Mouse (Mus musculus) heart, embryonic 13.5 days (tissue): Measurements from ENCODE around the gene Gm12216. TPM values are rescaled to one million over a fixed set of nuclear protein-coding genes. Genes with fewer than 3 reads are reported as not detected.
"Not testable (repeated sequence)": the region's sequence is repeated elsewhere in the genome, so short reads cannot be mapped to it uniquely, and the experiment has no call there.

Experiments used
- ATAC-seq: fragments of 200-750 bp; cut with Nextera tagmentation; 2 replicates; pipeline ENCODE4 v1.8.0; 2017; ENCODE audit warnings: moderate TSS enrichment; ENCODE audit not compliant: insufficient number of reproducible peaks, low FRiP score, low TSS enrichment; ENCODE audit errors: extremely low read depth
- H3K27ac ChIP-seq: fragments of 300-500 bp; sonication (generic); replicated peaks from 2 replicates; pipeline ENCODE4 v1.5.1; 2015; ENCODE audit warnings: moderate library complexity, mild to moderate bottlenecking, inconsistent platforms
- H3K27me3 ChIP-seq: fragments of 300-500 bp; sonication (generic); replicated peaks from 2 replicates; pipeline ENCODE4 v1.6.1; 2015; ENCODE audit warnings: mild to moderate bottlenecking, inconsistent platforms
- H3K36me3 ChIP-seq: fragments of 300-500 bp; sonication (generic); 2 replicates; pipeline ENCODE4 v1.6.1; 2015; ENCODE audit warnings: mild to moderate bottlenecking, inconsistent platforms
- H3K4me1 ChIP-seq: fragments of 300-500 bp; sonication (generic); 2 replicates; pipeline ENCODE4 v1.6.1; 2015; ENCODE audit warnings: inconsistent platforms
- H3K4me2 ChIP-seq: fragments of 300-500 bp; sonication (generic); 2 replicates; pipeline ENCODE4 v1.6.1; 2015; ENCODE audit warnings: inconsistent platforms, mild to moderate bottlenecking, moderate library complexity
- H3K4me3 ChIP-seq: fragments of 300-500 bp; sonication (generic); 2 replicates; pipeline ENCODE4 v1.5.1; 2015; ENCODE audit warnings: moderate library complexity, mild to moderate bottlenecking, inconsistent platforms
- H3K9ac ChIP-seq: fragments of 300-500 bp; sonication (generic); 2 replicates; pipeline ENCODE4 v1.6.1; 2015; ENCODE audit warnings: inconsistent platforms, mild to moderate bottlenecking, moderate library complexity
- H3K9me3 ChIP-seq: fragments of 300-500 bp; sonication (generic); 2 replicates; pipeline ENCODE4 v1.6.1; 2016; ENCODE audit warnings: inconsistent platforms
- WGBS: fragments of 180-500 bp; shearing (Covaris S2); methylation state at CpG from one replicate; pipeline ENCODE4 v1.1.7; 2015; ENCODE audit warnings: mixed read lengths; 5-methylcytosine and 5-hydroxymethylcytosine counted together
- polyA plus RNA-seq: library from polyadenylated mRNA; unstranded; fragments of >200 nt; fragmentation: Nextera tagmentation; extraction: Ambion mirVana; gene quantifications from 2 replicates; pipeline ENCODE4 v1.2.1, GENCODE M21; 2015

Gene Gm12216
- polyA plus RNA-seq, result 0.22 and 0.25 TPM in 2 replicates

GRCm38 (mm10) chr11:53858761-53859580 lies at the start of gene Gm12216:
TSS of gene Gm12216 (minus strand) at chr11:53859256.
- H3K4me1 ChIP-seq, H3K27me3 ChIP-seq, H3K9me3 ChIP-seq, H3K36me3 ChIP-seq, ATAC-seq, H3K27ac ChIP-seq: not testable (repeated sequence)
- peak within 1 kb of the TSS; percentile 74 for H3K4me2 ChIP-seq
- H3K4me3 ChIP-seq, result peak within 1 kb of the TSS; percentile 63
- 11% methylated on average over 46 of the region's 50 CpGs for WGBS
- H3K9ac ChIP-seq, result peak within 1 kb of the TSS; percentile 75

- Histone ChIP-seq H3K9me3 (no peaks in the 10 kb centered on the region), H3K36me3 (no peaks in the 10 kb centered on the region), H3K9ac (no peak overlapping the region), H3K4me2 (no peak overlapping the region), H3K4me1 (peaks cover 10% of the 10 kb centered on the region), H3K27ac (no peak overlapping the region), H3K4me3 (no peak overlapping the region), H3K27me3 (no peaks in the 10 kb centered on the region)
- WGBS, result 79% methylated on average over 8 of the region's 8 CpGs
- ATAC-seq, result no peak
Measured at GRCm38 (mm10) chr11:53908686-53909085, 49.6 kb upstream of the Gm12216 start.

GRCm38 (mm10) chr11:53904534-53904925 lies 45.5 kb upstream of the Gm12216 start:
- Histone ChIP-seq H3K27ac (no peak overlapping the region), H3K9me3 (no peaks in the 10 kb centered on the region), H3K36me3 (no peaks in the 10 kb centered on the region), H3K4me3 (no peak overlapping the region), H3K4me2 (no peak overlapping the region), H3K9ac (no peak overlapping the region), H3K4me1 (peaks cover 15% of the 10 kb centered on the region), H3K27me3 (no peaks in the 10 kb centered on the region)
- WGBS, result 76% methylated on average over 9 of the region's 9 CpGs
- ATAC-seq, result no peak

- Histone ChIP-seq H3K36me3 (no peaks in the 10 kb centered on the region), H3K4me2 (no peak overlapping the region), H3K9ac (no peak overlapping the region), H3K27ac (no peak overlapping the region), H3K4me1 (peaks cover 15% of the 10 kb centered on the region), H3K27me3 (no peaks in the 10 kb centered on the region), H3K9me3 (no peaks in the 10 kb centered on the region), H3K4me3 (no peak overlapping the region)
- WGBS, result 33% methylated on average over 16 of the region's 16 CpGs
- no peak for ATAC-seq
Measured at GRCm38 (mm10) chr11:53903781-53904533, 44.9 kb upstream of the Gm12216 start.

- ATAC-seq, result no peak
- H3K9me3 ChIP-seq, result no peaks in the 10 kb centered on the region
- WGBS, result 85% methylated on average over 14 of the region's 14 CpGs
- H3K36me3 ChIP-seq, result no peaks in the 10 kb centered on the region
- H3K27me3 ChIP-seq, result no peaks in the 10 kb centered on the region
- H3K4me1 ChIP-seq, result peaks cover 15% of the 10 kb centered on the region
- H3K4me2 ChIP-seq, result no peak overlapping the region
- H3K27ac ChIP-seq, result no peak overlapping the region
- no peak overlapping the region for H3K9ac ChIP-seq
- no peak overlapping the region for H3K4me3 ChIP-seq
Measured at GRCm38 (mm10) chr11:53902741-53903140, 43.7 kb upstream of the Gm12216 start.

- Histone ChIP-seq H3K27ac (no peak overlapping the region), H3K36me3 (no peaks in the 10 kb centered on the region), H3K4me1 (peaks cover 15% of the 10 kb centered on the region), H3K9me3 (no peaks in the 10 kb centered on the region), H3K9ac (no peak overlapping the region), H3K4me2 (no peak overlapping the region), H3K27me3 (no peaks in the 10 kb centered on the region), H3K4me3 (no peak overlapping the region)
- ATAC-seq, result no peak
- WGBS, result 36% methylated on average over 1 of the region's 1 CpGs
Measured at GRCm38 (mm10) chr11:53900991-53901390, 41.9 kb upstream of the Gm12216 start.

GRCm38 (mm10) chr11:53899981-53900380 lies 40.9 kb upstream of the Gm12216 start:
- no peaks in the 10 kb centered on the region for H3K27me3 ChIP-seq
- H3K4me2 ChIP-seq, result no peak overlapping the region
- H3K36me3 ChIP-seq, result no peaks in the 10 kb centered on the region
- H3K4me1 ChIP-seq, result peaks cover 15% of the 10 kb centered on the region
- no peak overlapping the region for H3K4me3 ChIP-seq
- no peak for ATAC-seq
- H3K27ac ChIP-seq, result no peak overlapping the region
- H3K9ac ChIP-seq, result no peak overlapping the region
- no peaks in the 10 kb centered on the region for H3K9me3 ChIP-seq
- WGBS, result 87% methylated on average over 6 of the region's 6 CpGs

GRCm38 (mm10) chr11:53899004-53899403 lies 39.9 kb upstream of the Gm12216 start:
- Histone ChIP-seq H3K4me1 (peaks cover 9% of the 10 kb centered on the region), H3K4me2 (no peak overlapping the region), H3K9me3 (no peaks in the 10 kb centered on the region), H3K9ac (no peak overlapping the region), H3K27ac (no peak overlapping the region), H3K4me3 (no peak overlapping the region), H3K36me3 (no peaks in the 10 kb centered on the region), H3K27me3 (no peaks in the 10 kb centered on the region)
- ATAC-seq, result no peak
- 50% methylated on average over 3 of the region's 3 CpGs for WGBS

- ATAC-seq, result no peak
- WGBS, result 70% methylated on average over 6 of the region's 6 CpGs
Measured at GRCm38 (mm10) chr11:53896935-53897334, 37.9 kb upstream of the Gm12216 start.

GRCm38 (mm10) chr11:53893451-53893850 lies 34.4 kb upstream of the Gm12216 start:
- Histone ChIP-seq H3K9me3 (no peaks in the 10 kb centered on the region), H3K27me3 (no peaks in the 10 kb centered on the region), H3K27ac (no peak overlapping the region), H3K4me3 (no peak overlapping the region), H3K9ac (no peak overlapping the region), H3K4me2 (no peak overlapping the region), H3K36me3 (no peaks in the 10 kb centered on the region), H3K4me1 (peaks cover 32% of the 10 kb centered on the region)
- ATAC-seq, result no peak
- 74% methylated on average over 2 of the region's 2 CpGs for WGBS

More at GRCm38 (mm10) chr11:53896935-53897334, 37.9 kb upstream of the Gm12216 start:
- no peaks in the 10 kb centered on the region for H3K9me3 ChIP-seq
- H3K27ac ChIP-seq, result no peak overlapping the region
- H3K27me3 ChIP-seq, result no peaks in the 10 kb centered on the region
- no peak overlapping the region for H3K4me3 ChIP-seq
- peaks cover 4% of the 10 kb centered on the region; the same call in 1 of the 2 replicates for H3K4me1 ChIP-seq
- H3K4me2 ChIP-seq, result no peak overlapping the region
- H3K36me3 ChIP-seq, result no peaks in the 10 kb centered on the region
- H3K9ac ChIP-seq, result no peak overlapping the region

GRCm38 (mm10) chr11:53892716-53893416 lies 33.8 kb upstream of the Gm12216 start:
- 44% methylated on average over 9 of the region's 9 CpGs for WGBS
- H3K9ac ChIP-seq, result no peak overlapping the region
- no peaks in the 10 kb centered on the region for H3K27me3 ChIP-seq
- H3K27ac ChIP-seq, result no peak overlapping the region
- H3K4me3 ChIP-seq, result no peak overlapping the region
- no peak for ATAC-seq
- peaks cover 37% of the 10 kb centered on the region for H3K4me1 ChIP-seq
- no peaks in the 10 kb centered on the region for H3K36me3 ChIP-seq
- no peak overlapping the region for H3K4me2 ChIP-seq
- no peaks in the 10 kb centered on the region for H3K9me3 ChIP-seq
